Mouse (Mus musculus) heart, postnatal 0 days (tissue): ENCODE results near the gene A830031A19Rik.

ENCODE experiments used
- CTCF ChIP-seq: IDR thresholded peaks from 2 replicates; pipeline ENCODE4 v1.5.1; 2016; ENCODE audit warnings: antibody characterized with exemption, control low read depth, low read depth
- EP300 ChIP-seq: IDR thresholded peaks from 2 replicates; pipeline ENCODE4 v1.6.1; 2016; ENCODE audit warnings: antibody characterized with exemption, low read depth

DNA sequence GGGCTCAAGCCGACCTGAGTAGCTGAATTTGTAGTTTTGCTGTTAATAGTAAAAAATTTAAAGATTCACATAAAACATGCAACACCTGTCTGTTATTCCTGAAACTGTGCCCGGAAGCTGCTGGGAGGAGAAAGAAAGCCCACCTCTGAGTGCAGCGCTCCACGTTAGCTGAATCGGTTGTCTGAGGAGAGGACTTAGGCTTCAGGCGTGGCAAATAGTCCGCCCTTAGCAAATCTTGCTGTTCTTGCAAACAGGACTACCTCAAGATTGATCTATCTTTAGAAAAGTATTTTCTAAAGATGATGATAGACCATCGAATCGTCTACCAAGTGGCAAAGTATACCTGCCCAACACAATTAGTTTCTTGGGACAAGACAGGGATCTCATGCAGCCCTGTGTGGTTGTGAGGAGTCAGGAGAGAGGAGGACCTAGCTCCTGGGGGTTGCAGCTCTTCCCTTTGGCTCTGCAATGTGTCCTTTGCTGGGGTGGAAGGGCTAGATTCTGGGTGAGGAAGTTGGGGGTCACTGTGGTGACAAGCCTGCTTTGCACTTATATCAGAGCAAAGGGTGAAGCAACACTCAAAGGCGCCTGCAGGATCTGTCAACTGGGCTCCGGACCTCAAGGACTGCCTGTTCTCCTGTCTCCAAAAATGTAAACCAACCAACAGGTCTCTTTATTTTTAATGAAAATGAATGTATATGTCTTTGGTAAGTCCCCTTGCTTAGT lies 24.7 kb downstream of the A830031A19Rik start:
- TF ChIP-seq EP300: no peak
- TF ChIP-seq CTCF: no peak
